Mouse (Mus musculus) MEL (cell line): Measurements from ENCODE around the gene Mettl4. TPM values are rescaled to one million over a fixed set of nuclear protein-coding genes. Genes with fewer than 3 reads are reported as not detected.

Experiments
- DNase-seq: peaks from one replicate; pipeline ENCODE4 v3.0.0; 2011; ENCODE audit warnings: low read depth, low spot score
- H3K27ac ChIP-seq: 2 replicates; pipeline ENCODE4 v1.5.1; 2012; ENCODE audit warnings: low read depth, mild to moderate bottlenecking, control low read depth, low read length, moderate library complexity; ENCODE audit not compliant: control insufficient read depth
- H3K27me3 ChIP-seq, 2 experiments: fragments of 150-350 bp in 1 of 2; sonication (generic) in 1 of 2; 2 replicates each; pipeline ENCODE4 v1.6.1; 2012; ENCODE audit warnings: low read length in 2 of 2, mild to moderate bottlenecking in 2 of 2, improper control_type of control experiment in 1 of 2, moderate library complexity in 1 of 2; ENCODE audit not compliant: insufficient read depth in 2 of 2, control insufficient read depth in 1 of 2
- H3K36me3 ChIP-seq, 2 experiments: 2 replicates each; pipeline ENCODE4 v1.6.1; 2012 to 2014; ENCODE audit warnings: low read length in 2 of 2, improper control_type of control experiment in 1 of 2, inconsistent platforms in 1 of 2, mild to moderate bottlenecking in 1 of 2; ENCODE audit not compliant: insufficient read depth in 2 of 2, control insufficient read depth in 1 of 2
- H3K4me1 ChIP-seq, 2 experiments: fragments of 150-350 bp in 1 of 2; sonication (generic) in 1 of 2; 2 replicates each; pipeline ENCODE4 v1.6.1; 2012; ENCODE audit warnings: low read length in 2 of 2, improper control_type of control experiment in 1 of 2, mild to moderate bottlenecking in 1 of 2; ENCODE audit not compliant: insufficient read depth in 2 of 2, control insufficient read depth in 1 of 2
- H3K4me3 ChIP-seq, 2 experiments: fragments of 150-350 bp in 1 of 2; sonication (generic) in 1 of 2; 2 replicates each; pipeline ENCODE4 v1.5.1; 2012; ENCODE audit warnings: low read depth in 2 of 2, low read length in 2 of 2, mild to moderate bottlenecking in 2 of 2, moderate library complexity in 2 of 2, control low read depth in 1 of 2, improper control_type of control experiment in 1 of 2; ENCODE audit not compliant: control insufficient read depth in 1 of 2, insufficient read depth in 1 of 2
- H3K79me2 ChIP-seq: 2 replicates; pipeline ENCODE4 v1.6.1; 2012; ENCODE audit warnings: mild to moderate bottlenecking, low read length, moderate library complexity; ENCODE audit not compliant: control insufficient read depth, poor library complexity, insufficient read depth
- H3K9ac ChIP-seq: 2 replicates; pipeline ENCODE4 v1.6.1; 2012; ENCODE audit warnings: low read depth, mild to moderate bottlenecking, control low read depth, low read length, moderate library complexity; ENCODE audit not compliant: control insufficient read depth, poor library complexity, severe bottlenecking
- H3K9me3 ChIP-seq: fragments of 150-350 bp; sonication (generic); replicated peaks from 2 replicates; pipeline ENCODE4 v1.6.1; 2012; ENCODE audit warnings: mild to moderate bottlenecking, low read length, improper control_type of control experiment, moderate library complexity; ENCODE audit not compliant: insufficient read depth
- CHD1 ChIP-seq: IDR thresholded peaks from 2 replicates; pipeline ENCODE4 v1.6.1; 2012; ENCODE audit warnings: low read depth, mild to moderate bottlenecking, inconsistent platforms, low read length, improper control_type of control experiment
- CHD2 ChIP-seq: IDR thresholded peaks from 2 replicates; pipeline ENCODE4 v1.6.1; 2011; ENCODE audit warnings: low read length, improper control_type of control experiment
- JUND ChIP-seq: IDR thresholded peaks from 2 replicates; pipeline ENCODE4 v1.6.1; 2011; ENCODE audit warnings: low read depth, mild to moderate bottlenecking, improper control_type of control experiment, low read length
- KAT2A ChIP-seq: conservative IDR thresholded peaks from 2 replicates; pipeline ENCODE4 v1.6.1; 2012; ENCODE audit warnings: low read depth, low read length, improper control_type of control experiment, inconsistent platforms
- MEF2A ChIP-seq: IDR thresholded peaks from 2 replicates; pipeline ENCODE4 v1.6.1; 2014; ENCODE audit warnings: low read depth, mild to moderate bottlenecking, inconsistent platforms, low read length, improper control_type of control experiment; ENCODE audit not compliant: poor library complexity, insufficient replicate concordance, severe bottlenecking; ENCODE audit errors: extremely low read depth
- MXI1 ChIP-seq: IDR thresholded peaks from 2 replicates; pipeline ENCODE4 v1.6.1; 2011; ENCODE audit warnings: mild to moderate bottlenecking, low read depth, low read length, improper control_type of control experiment
- NELFE ChIP-seq: IDR thresholded peaks from 2 replicates; pipeline ENCODE4 v1.6.1; 2011; ENCODE audit warnings: low read depth, low read length, improper control_type of control experiment
- POLR2A ChIP-seq, 2 experiments: IDR thresholded peaks; 2 replicates each; pipeline ENCODE4 v1.6.1; 2011 to 2012; ENCODE audit warnings: low read length in 2 of 2, mild to moderate bottlenecking in 2 of 2, control low read depth in 1 of 2, improper control_type of control experiment in 1 of 2, low read depth in 1 of 2, moderate library complexity in 1 of 2; ENCODE audit not compliant: control insufficient read depth in 1 of 2, insufficient read depth in 1 of 2, poor library complexity in 1 of 2
- POLR2AphosphoS5 ChIP-seq: IDR thresholded peaks from 2 replicates; pipeline ENCODE4 v1.6.1; 2012; ENCODE audit warnings: low read depth, borderline replicate concordance, mild to moderate bottlenecking, inconsistent platforms, low read length, moderate library complexity, mixed read lengths
- RAD21 ChIP-seq: IDR thresholded peaks from 2 replicates; pipeline ENCODE4 v1.6.1; 2011; ENCODE audit warnings: mild to moderate bottlenecking, low read depth, low read length, improper control_type of control experiment
- SMC3 ChIP-seq: IDR thresholded peaks from 2 replicates; pipeline ENCODE4 v1.6.1; 2011; ENCODE audit warnings: low read depth, low read length, improper control_type of control experiment
- TAL1 ChIP-seq: IDR thresholded peaks from 2 replicates; pipeline ENCODE4 v1.6.1; 2012; ENCODE audit warnings: mild to moderate bottlenecking, inconsistent platforms, low read length, moderate library complexity, mixed read lengths
- TBP ChIP-seq: IDR thresholded peaks from 2 replicates; pipeline ENCODE4 v1.8.0; 2011; ENCODE audit warnings: low read depth, low read length, improper control_type of control experiment
- ZKSCAN1 ChIP-seq: IDR thresholded peaks from 2 replicates; pipeline ENCODE4 v1.6.1; 2012; ENCODE audit warnings: low read depth, mild to moderate bottlenecking, inconsistent platforms, low read length, improper control_type of control experiment, moderate library complexity
- ZNF384 ChIP-seq: IDR thresholded peaks from 2 replicates; pipeline ENCODE4 v1.6.1; 2012; ENCODE audit warnings: low read depth, mild to moderate bottlenecking, inconsistent platforms, low read length, improper control_type of control experiment
- polyA plus RNA-seq, 2 experiments: library from polyadenylated mRNA; stranded (reverse) in 1 of 2; unstranded in 1 of 2; fragments of >175 nt in 1 of 2; fragments of >200 nt in 1 of 2; gene quantifications; 2 replicates each; pipeline versions ENCODE4 v1.2.1 to v1.2.4; 2012; ENCODE audit warnings: low replicate concordance in 2 of 2, low read depth in 1 of 2; ENCODE audit not compliant: insufficient read length in 2 of 2, insufficient read depth in 1 of 2, missing spikeins in 1 of 2
- total RNA-seq: library from RNA; depleted of rRNA; stranded (reverse); fragments of 300-350 nt; gene quantifications from 2 replicates; pipeline ENCODE4 v1.2.3, GENCODE M21; 2012

The Mettl4 gene
- total and polyA plus RNA-seq, 3 experiments: 13.4 to 19.6 TPM; not detected in 1

GRCm38 (mm10) chr17:94750136-94750729 lies 414 bp upstream of the Mettl4 start:
- no peaks in the 10 kb centered on the region for H3K9me3 ChIP-seq
- DNase-seq: no peak
- TF ChIP-seq TBP (peak; percentile 4; the same call in 1 of the 2 replicates), POLR2A (IDR thresholded peaks at IDR 0.05; ENCODE audit: control insufficient read depth in 1 of 2, insufficient read depth in 1 of 2, low read depth in 1 of 2, low read length in 2 of 2, poor library complexity in 1 of 2) (peak in 1 of 2 experiments; percentile 59; a peak in 3 of 4 replicates), TAL1 (no peak), RAD21 (no peak), POLR2AphosphoS5 (no peak), MEF2A (no peak), CHD1 (no peak), CHD2 (no peak), NELFE (no peak; the same call in 1 of the 2 replicates), SMC3 (no peak), JUND (no peak)
- TF ChIP-seq, all 39 proteins: peak for 2

GRCm38 (mm10) chr17:94738173-94738572 lies 11.6 kb downstream of the Mettl4 start:
- no peaks in the 10 kb centered on the region for H3K27me3 ChIP-seq
- H3K4me3 ChIP-seq: no peak overlapping the region
- peaks cover 0 to 4% of the 10 kb centered on the region in 2 experiments; a peak in 2 of 4 replicates for H3K4me1 ChIP-seq
- TF ChIP-seq KAT2A: no peak
- no peak for TF ChIP-seq ZKSCAN1
- no peak for TF ChIP-seq ZNF384
- TF ChIP-seq MEF2A: peak; percentile 61; the same call in 1 of the 2 replicates
- TF ChIP-seq MXI1: no peak
- peaks cover 3 to 9% of the 10 kb centered on the region in 2 experiments for H3K36me3 ChIP-seq
- no peaks in the 10 kb centered on the region for H3K9me3 ChIP-seq
- H3K27ac ChIP-seq: no peak overlapping the region
- H3K9ac ChIP-seq: no peak overlapping the region
- no peaks in the 10 kb centered on the region for H3K79me2 ChIP-seq
- DNase-seq: peak; percentile 44

More at GRCm38 (mm10) chr17:94750136-94750729, 414 bp upstream of the Mettl4 start:
- Histone ChIP-seq H3K27ac (peak overlapping the region; percentile 63), H3K79me2 (peaks cover 17% of the 10 kb centered on the region), H3K27me3 (no peaks in the 10 kb centered on the region), H3K9ac (peak overlapping the region; percentile 85), H3K36me3 (peaks cover 0 to 26% of the 10 kb centered on the region in 2 experiments; a peak in 3 of 4 replicates), H3K4me3 (peak overlapping the region; percentile 90 to 92), H3K4me1 (peaks cover 0 to 6% of the 10 kb centered on the region in 2 experiments; a peak in 1 of 4 replicates)
